Mouse (Mus musculus) v-Abl transformed pro-B cells (cell line): ENCODE measurements around the gene Cxcl17.

Experiments used
- in situ Hi-C, 2 experiments: fragments of 400-800 bp; cut with MboI; formaldehyde crosslinking; loops; one replicate each; pipeline ENCODE4 v1.15.1; 2025; ENCODE audit not compliant: unreplicated experiment in 2 of 2

The Cxcl17 gene

DNA sequence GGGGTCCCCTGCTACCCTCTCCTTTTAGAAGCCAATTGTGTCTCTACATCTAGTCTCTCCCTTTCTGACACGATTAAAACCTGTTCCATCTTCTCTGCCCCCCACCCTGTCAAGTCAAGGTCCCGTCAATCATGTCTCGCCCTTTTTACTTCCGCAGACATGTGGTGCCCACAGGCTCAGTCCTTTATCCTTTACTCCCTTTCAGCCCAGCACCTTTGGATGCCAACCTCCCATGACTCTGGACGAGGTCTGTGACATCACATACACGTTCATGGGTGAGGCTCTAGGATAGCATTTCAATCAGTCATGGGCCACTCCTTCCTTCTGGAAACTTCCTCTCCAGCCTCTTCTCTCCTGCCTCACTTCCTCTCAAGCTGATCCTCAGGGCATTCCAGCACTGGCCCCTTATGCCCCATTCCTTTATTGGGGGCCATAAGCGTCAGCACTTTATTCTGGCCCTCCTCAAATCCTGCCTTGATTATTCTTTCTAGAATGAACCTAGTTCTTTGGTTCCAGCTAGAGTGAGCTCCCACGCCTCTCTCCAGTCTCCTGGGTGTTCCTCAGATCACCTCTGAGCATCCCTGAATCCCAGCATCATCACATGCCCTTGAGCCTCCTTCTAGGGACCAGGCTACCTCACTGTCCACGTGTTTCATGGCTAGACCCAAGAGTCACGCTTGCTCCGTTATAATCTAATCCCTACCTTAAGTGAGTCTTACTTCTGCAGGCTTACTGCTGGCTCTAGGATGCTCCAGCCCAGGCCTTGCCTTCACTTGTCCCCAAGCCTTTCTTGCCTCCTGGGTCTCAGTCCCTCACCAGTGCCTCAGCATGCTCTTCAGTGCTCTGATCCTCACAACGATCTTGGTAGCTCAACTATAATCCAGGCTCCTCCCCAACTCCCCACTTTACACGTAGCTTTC, 34.2 kb downstream of the Cxcl17 start:
- in situ Hi-C loops = no loop called here

DNA sequence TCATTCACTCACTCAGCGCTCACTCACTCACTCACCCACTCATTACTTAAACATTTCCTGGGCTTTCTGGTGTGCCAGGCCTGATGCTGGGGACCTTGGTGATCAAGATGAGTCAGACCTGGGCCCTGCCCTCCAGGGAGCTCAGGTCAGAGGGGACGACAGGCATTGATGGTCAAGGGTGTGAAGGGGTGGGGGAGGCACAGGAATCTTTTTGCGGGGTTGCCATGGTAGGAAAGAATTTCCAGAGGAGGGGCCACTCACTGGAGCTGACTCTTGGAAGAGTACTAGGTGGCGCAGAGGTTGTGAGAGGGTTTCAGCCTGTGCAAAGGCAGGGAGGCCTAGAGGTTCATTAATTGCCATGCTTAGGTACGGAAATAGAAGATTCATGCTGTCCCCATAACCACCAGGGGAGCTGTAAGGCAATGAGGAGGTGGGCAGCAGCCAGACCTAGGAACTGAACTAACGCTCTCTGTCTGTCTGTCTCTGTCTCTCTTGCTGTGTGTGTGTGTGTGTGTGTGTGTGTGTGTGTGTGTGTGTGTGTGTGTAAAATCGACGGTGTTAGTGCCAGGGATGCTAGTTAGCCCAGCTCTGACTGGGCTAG, 35.5 kb downstream of the Cxcl17 start:
- in situ Hi-C loops = no loop called here

DNA sequence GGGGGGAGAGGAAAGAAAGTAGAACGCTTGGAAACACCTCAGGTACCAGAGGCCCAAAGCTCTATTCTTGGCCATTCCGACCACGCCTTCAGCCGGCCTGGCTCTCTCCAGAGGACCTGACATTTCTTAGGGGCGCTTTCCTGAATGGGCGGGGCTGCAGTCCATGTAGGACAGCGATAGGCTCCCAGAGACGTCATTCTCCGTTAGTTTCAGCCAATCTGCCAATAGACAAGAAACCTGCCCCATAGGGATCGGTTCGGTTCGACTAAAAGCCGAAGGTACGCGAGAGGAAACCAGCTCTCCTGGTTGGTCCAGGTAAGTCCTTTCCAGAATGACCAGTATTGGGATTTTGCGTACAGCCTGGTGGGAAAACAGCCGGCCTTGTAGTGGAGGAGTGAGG, 36.1 kb downstream of the Cxcl17 start:
- in situ Hi-C loops = no loop called here

DNA sequence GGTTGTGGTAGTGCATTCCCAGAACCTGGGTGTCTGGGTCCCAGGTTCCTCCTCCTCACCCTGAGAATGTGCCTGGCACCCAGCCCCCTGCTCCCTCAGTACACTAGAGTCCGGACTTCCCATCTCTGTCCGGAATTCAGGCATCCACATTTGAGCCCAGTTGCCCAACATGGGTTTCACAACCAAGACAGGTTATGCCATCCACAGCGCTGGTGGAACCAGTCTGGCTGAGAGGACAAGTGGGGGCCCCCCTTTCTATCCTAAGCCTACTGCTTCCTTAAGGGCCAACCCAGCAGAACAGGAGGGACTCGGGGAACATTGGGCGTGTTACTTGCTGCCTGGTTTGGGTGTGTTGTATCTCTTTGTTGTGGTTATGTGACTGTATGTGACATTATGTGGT, 40.2 kb downstream of the Cxcl17 start:
- in situ Hi-C loops = no loop called here

DNA sequence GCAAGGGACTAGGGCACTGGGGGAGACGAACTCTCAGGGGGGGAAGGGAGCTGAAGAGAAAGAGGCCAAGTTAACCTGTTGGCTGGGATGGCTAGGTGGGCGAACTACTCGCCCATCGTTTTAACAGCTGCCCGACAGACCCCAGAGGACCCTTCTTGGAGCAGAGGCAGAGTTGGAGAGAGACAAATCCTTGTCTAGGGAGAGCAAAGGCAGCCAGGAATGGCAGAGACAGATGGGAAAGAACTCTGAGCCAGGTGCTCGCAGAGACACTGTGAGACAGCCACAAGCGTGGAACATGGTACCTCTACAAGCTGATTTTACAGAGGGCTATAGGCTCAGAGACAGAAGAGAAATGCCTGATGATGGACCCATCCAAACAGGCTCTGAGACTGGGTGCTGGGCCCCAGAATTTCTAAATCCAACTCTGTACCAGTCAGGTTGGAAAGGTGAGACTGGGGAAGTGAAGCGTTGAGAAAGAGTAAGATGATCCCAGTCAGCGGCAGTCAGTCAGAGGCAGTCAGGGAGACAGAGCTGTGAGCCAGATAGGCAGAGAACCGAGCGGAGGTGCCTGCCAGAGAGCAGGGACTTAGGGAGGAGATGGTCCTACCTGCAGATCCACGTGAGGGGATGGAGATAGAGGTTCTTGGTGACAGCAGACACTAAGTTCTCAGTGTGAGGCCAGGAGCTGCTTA, 43.5 kb downstream of the Cxcl17 start, which contains the start of gene Cnfn:
TSS of gene Cnfn (minus strand) at position 667 of the 692 bp plus-strand sequence.
- in situ Hi-C loops = no loop called here

DNA sequence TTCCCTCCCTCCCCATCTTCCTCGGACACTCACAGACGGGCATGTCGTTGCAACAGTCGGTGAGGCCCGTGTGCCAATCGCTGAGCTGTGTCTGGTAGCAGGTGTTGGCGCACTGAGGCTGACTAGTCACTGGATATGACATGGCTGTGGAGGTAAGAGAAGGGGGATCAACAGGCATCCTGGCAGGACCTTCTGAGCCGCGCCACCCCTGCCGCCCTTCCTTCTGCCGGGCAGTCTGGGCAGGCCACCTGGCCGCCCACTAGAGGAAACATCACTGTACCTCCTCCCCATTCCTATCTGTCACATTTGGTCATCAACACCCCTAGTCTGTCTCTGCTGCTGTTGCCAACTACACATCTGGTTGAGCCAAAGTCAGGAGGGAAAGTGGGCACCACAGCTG, 44.4 kb downstream of the Cxcl17 start:
- in situ Hi-C loops = no loop called here

DNA sequence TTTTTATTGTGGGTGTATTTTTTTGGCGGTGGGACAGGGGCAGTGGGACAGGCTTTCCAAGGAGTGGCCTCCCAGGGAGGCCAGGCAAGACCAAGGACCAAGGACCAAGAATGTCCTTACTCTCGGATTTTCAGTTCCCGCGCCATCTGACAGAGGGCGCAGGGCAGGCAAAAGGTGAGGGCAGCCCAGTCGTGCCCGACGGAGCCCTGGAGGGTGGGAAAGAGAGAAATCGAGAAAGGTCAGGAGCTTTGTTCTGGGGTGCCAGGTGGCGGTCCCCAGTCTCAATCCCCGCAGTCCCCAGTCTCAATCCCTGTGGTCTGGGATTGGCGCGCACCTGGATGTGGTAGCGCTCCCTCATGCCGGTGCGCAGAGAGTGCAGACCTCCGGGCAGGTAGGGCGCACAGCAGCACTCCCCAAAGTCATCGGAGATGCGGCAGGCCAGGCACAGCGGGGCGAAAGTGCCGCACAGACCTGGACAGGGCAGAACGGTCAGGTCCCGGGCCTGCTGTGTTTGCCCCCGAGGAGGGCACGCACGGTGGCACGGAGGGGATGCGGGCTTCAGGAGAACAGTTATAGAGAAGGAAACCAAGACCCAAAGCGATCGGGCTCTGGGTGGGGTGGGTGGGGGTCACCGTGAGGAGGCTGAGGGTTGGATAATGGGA, 44.9 kb downstream of the Cxcl17 start:
- in situ Hi-C loops = no loop called here

DNA sequence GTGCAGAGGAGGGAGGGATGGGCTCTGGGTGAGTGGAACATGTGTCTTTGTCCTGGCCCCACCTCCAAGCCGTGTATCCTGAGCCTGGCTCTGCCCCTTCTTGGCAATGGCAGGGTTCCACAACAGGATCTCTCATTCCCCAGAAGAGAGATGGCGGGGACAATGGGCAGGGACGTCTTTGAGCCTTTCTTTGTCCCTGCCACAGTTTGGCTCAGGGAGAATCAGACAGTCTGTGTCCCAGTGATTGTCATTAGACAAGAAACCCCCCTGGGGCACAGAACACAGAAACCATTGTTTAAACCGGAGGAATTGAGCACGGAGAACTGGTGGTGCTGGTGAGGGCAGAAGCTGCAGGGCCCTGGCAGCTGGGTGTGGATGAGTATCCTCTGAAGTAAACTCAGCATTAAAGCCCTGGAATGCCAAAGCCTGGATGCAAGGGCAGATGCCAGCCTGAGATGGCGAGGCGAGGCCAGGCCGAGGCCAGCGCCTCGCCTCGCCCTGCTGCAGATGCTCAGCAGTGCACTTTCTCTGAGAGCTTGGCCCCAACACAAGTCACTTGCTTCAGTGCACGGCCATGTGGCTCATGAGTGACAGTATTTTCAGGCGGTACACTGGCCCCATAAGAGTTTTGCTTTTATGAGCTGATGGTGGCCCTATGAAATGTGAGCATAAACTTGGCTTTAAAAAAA, 46.6 kb downstream of the Cxcl17 start:
- in situ Hi-C loops = no loop called here

DNA sequence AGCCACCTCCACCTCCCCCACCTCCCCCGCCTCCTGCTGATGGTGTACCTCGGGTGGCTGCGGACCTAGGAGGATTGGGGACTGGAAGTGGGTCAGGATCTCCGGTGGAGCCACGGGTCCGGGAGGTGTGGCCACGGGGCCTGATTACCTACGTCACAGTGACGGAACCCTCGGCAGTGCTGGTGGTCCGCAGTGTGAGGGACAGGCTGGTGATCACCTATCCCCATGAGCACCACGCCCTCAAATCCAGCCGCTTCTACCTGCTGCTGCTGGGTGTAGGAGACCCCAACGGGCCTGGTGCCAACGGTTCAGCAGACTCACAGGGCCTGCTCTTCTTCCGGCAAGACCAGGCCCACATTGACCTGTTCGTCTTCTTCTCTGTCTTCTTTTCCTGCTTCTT, 49.1 kb downstream of the Cxcl17 start:
- in situ Hi-C loops = no loop called here

DNA sequence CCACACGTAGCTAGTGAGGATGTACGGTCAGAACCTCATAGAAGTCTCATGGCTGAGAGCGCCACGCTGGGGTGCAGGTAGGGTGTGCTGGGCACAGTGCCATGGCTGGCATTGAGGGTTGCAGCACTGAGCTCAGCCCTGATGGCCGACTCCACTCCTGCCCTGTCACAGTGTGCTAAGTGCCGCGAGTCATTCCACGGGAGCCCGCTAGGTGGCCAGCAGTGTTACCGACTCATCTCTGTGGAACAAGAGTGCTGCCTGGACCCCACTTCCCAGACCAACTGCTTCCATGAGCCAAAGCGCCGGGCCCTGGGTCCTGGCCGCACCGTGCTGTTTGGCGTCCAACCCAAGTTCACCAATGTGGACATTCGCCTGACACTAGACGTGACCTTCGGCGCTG, 49.5 kb downstream of the Cxcl17 start:
- in situ Hi-C loops = no loop called here

DNA sequence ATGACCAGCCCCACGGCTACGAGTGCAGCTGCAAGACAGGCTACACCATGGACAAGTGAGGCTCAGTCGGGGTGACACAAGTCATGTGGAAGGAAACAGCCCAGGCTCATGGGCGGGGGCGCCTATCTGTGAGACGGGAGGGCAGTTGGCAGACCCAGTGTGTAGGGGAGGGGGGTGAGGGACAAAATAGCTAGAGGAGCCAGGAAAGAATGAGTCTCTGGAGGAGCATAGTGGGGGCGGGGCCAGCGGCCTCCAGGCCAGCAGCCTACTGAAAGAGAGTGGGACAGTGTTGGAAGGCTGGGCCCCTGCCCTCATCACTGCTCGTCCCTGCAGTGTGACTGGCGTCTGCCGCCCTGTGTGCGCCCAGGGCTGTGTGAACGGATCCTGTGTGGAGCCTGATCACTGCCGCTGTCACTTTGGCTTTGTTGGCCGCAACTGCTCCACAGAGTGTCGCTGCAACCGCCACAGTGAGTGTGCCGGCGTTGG, 53.9 kb downstream of the Cxcl17 start:
- in situ Hi-C loops = no loop called here
